Mouse (Mus musculus): Measurements from ENCODE around the gene Gm20906.
"Not testable (repeated sequence)": the region's sequence is repeated elsewhere in the genome, so short reads cannot be mapped to it uniquely, and the experiment has no call there.

DNA sequence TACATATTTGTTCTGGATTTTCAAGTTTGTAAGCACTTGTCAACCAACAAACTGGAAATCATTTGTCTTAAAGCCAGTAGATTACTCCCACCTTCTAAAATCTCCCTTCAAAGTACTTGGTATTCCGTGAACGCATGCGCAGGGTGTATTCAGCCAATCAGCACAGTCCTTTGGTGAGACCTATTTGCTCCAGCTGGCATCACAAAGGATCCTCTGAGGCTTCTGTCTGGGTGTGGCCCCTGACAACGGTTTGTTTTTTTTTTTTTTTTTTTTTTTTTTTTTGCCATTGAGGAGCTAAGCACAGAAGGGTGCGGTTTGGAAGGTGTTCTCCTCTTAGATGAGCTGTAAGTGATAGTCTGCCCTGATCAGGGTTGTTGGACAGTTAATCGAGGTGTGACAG is at the start of gene Gm20906:
- not testable (repeated sequence) for TF ChIP-seq CTCF (IDR thresholded peaks at IDR 0.05; ENCODE audit: low read depth, low read length); EP300 (IDR thresholded peaks at IDR 0.05; ENCODE audit: insufficient read depth, low read depth, low read length)
